Mouse (Mus musculus): ENCODE measurements around the gene Pmm2. TPM values are rescaled to one million over a fixed set of nuclear protein-coding genes. Genes with fewer than 3 reads are reported as not detected.
A peak's percentile ranks its signal among the peaks of the same experiment; 100 is the strongest.

Pmm2 gene
- 56.6 and 62.4 TPM in 2 replicates for polyA plus RNA-seq (2012; rRNA removed)

- DNase-seq (ENCODE audit: low read depth): peak; percentile 98
Observed at GRCm38 (mm10) chr16:8637217-8638051, at the start of gene Pmm2, which contains the start of gene Tmem186. Pmm2 (plus strand) TSS chr16:8637674. Tmem186 (minus strand) TSS chr16:8637712.

GRCm38 (mm10) chr16:8595411-8595810, 42.1 kb upstream of the Pmm2 start:
- peak; percentile 89 for DNase-seq (ENCODE audit: low read depth)

More at GRCm38 (mm10) chr16:8637217-8638051, at the start of gene Pmm2, which contains the start of gene Tmem186:
- TF ChIP-seq CTCF (IDR thresholded peaks at IDR 0.05; ENCODE audit: borderline replicate concordance, extremely low read depth, insufficient read depth, insufficient read length): 0 out of 2 replicates have a peak, but pooled peaks have one; percentile 2
- TF ChIP-seq POLR2A (IDR thresholded peaks at IDR 0.05; ENCODE audit: borderline replicate concordance, extremely low read depth, insufficient read depth, insufficient read length, poor library complexity, severe bottlenecking): 0 out of 2 replicates have a peak, but pooled peaks have one; percentile 11

GRCm38 (mm10) chr16:8596336-8596735, 41.1 kb upstream of the Pmm2 start:
- TF ChIP-seq CTCF (IDR thresholded peaks at IDR 0.05; ENCODE audit: borderline replicate concordance, extremely low read depth, insufficient read depth, insufficient read length): no peak
- TF ChIP-seq POLR2A (IDR thresholded peaks at IDR 0.05; ENCODE audit: borderline replicate concordance, extremely low read depth, insufficient read depth, insufficient read length, poor library complexity, severe bottlenecking): no peak
- DNase-seq (ENCODE audit: low read depth): no peak

More at GRCm38 (mm10) chr16:8595411-8595810, 42.1 kb upstream of the Pmm2 start:
- TF ChIP-seq CTCF (IDR thresholded peaks at IDR 0.05; ENCODE audit: borderline replicate concordance, extremely low read depth, insufficient read depth, insufficient read length): no peak
- TF ChIP-seq POLR2A (IDR thresholded peaks at IDR 0.05; ENCODE audit: borderline replicate concordance, extremely low read depth, insufficient read depth, insufficient read length, poor library complexity, severe bottlenecking): no peak

- no peak for DNase-seq (ENCODE audit: low read depth)
- TF ChIP-seq CTCF (IDR thresholded peaks at IDR 0.05; ENCODE audit: borderline replicate concordance, extremely low read depth, insufficient read depth, insufficient read length) (no peak), POLR2A (IDR thresholded peaks at IDR 0.05; ENCODE audit: borderline replicate concordance, extremely low read depth, insufficient read depth, insufficient read length, poor library complexity, severe bottlenecking) (no peak)
Observed at GRCm38 (mm10) chr16:8597516-8597915, 40.0 kb upstream of the Pmm2 start.

- DNase-seq (ENCODE audit: low read depth): no peak
- TF ChIP-seq CTCF (IDR thresholded peaks at IDR 0.05; ENCODE audit: borderline replicate concordance, extremely low read depth, insufficient read depth, insufficient read length) (no peak), POLR2A (IDR thresholded peaks at IDR 0.05; ENCODE audit: borderline replicate concordance, extremely low read depth, insufficient read depth, insufficient read length, poor library complexity, severe bottlenecking) (no peak)
Observed at GRCm38 (mm10) chr16:8603789-8604188, 33.7 kb upstream of the Pmm2 start.

- no peak for DNase-seq (ENCODE audit: low read depth)
- TF ChIP-seq CTCF (IDR thresholded peaks at IDR 0.05; ENCODE audit: borderline replicate concordance, extremely low read depth, insufficient read depth, insufficient read length): no peak
- no peak for TF ChIP-seq POLR2A (IDR thresholded peaks at IDR 0.05; ENCODE audit: borderline replicate concordance, extremely low read depth, insufficient read depth, insufficient read length, poor library complexity, severe bottlenecking)
Observed at GRCm38 (mm10) chr16:8610397-8610796, 27.1 kb upstream of the Pmm2 start.

GRCm38 (mm10) chr16:8612214-8613005, 25.1 kb upstream of the Pmm2 start:
- no peak for DNase-seq (ENCODE audit: low read depth)
- TF ChIP-seq POLR2A (IDR thresholded peaks at IDR 0.05; ENCODE audit: borderline replicate concordance, extremely low read depth, insufficient read depth, insufficient read length, poor library complexity, severe bottlenecking): no peak
- TF ChIP-seq CTCF (IDR thresholded peaks at IDR 0.05; ENCODE audit: borderline replicate concordance, extremely low read depth, insufficient read depth, insufficient read length): no peak

GRCm38 (mm10) chr16:8613039-8613438, 24.4 kb upstream of the Pmm2 start:
- TF ChIP-seq CTCF (IDR thresholded peaks at IDR 0.05; ENCODE audit: borderline replicate concordance, extremely low read depth, insufficient read depth, insufficient read length): no peak
- TF ChIP-seq POLR2A (IDR thresholded peaks at IDR 0.05; ENCODE audit: borderline replicate concordance, extremely low read depth, insufficient read depth, insufficient read length, poor library complexity, severe bottlenecking): no peak
- DNase-seq (ENCODE audit: low read depth): no peak

GRCm38 (mm10) chr16:8613447-8613846, 24.0 kb upstream of the Pmm2 start:
- no peak for DNase-seq (ENCODE audit: low read depth)
- TF ChIP-seq POLR2A (IDR thresholded peaks at IDR 0.05; ENCODE audit: borderline replicate concordance, extremely low read depth, insufficient read depth, insufficient read length, poor library complexity, severe bottlenecking): no peak
- no peak for TF ChIP-seq CTCF (IDR thresholded peaks at IDR 0.05; ENCODE audit: borderline replicate concordance, extremely low read depth, insufficient read depth, insufficient read length)

GRCm38 (mm10) chr16:8619659-8620314, 17.7 kb upstream of the Pmm2 start:
- TF ChIP-seq POLR2A (IDR thresholded peaks at IDR 0.05; ENCODE audit: borderline replicate concordance, extremely low read depth, insufficient read depth, insufficient read length, poor library complexity, severe bottlenecking): no peak
- no peak for TF ChIP-seq CTCF (IDR thresholded peaks at IDR 0.05; ENCODE audit: borderline replicate concordance, extremely low read depth, insufficient read depth, insufficient read length)
- peak; percentile 6 for DNase-seq (ENCODE audit: low read depth)

All from brain, embryonic 14.5 days (tissue).